Mouse (Mus musculus): ENCODE results near the gene Iqgap1.

Iqgap1 gene

DNA sequence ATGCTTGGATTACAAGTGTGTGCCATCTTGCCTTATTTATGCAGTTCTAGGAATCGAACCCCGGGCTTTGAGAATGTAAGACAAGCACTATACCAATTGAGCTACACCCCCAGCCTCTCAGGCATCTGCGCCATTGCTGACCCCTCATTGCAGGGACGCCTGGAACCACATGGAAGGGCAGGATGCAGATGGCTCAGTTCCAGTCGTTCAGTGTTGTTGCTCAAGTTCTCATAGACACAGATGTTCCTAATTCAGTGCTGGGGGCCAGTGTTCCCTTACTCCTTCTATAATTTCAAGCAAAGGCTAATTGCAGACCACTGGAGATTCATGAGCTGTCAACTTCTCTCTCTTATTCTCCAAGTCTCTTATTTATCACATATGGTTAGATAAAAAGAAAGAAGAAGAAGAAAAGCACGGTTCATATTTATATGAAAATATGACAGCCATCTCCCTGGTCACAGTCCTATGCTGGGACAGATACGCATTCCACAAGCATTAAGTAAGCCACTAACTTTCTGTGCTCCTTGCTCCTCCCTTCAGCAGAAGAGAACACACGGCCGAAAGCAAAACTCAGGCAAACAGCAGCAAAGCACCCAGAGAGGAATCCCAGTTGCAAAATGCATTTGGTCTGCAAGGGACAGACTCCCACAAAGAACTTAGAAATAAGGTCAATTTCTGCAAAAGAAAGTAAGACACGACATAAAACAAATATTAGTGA is 159.4 kb downstream of the Iqgap1 start:
- no peak for DNase-seq (ENCODE audit: low spot score in 2 of 2)

Measured in urinary bladder, adult 18-20 months (tissue).